Mouse (Mus musculus): ENCODE measurements at regions not wholly inside any gene's neighbourhood (a gene's known extent, or its start where the extent isn't known, plus 50 kb on each side); places are given as distances from the start of the nearest gene placed in this dataset.

DNA sequence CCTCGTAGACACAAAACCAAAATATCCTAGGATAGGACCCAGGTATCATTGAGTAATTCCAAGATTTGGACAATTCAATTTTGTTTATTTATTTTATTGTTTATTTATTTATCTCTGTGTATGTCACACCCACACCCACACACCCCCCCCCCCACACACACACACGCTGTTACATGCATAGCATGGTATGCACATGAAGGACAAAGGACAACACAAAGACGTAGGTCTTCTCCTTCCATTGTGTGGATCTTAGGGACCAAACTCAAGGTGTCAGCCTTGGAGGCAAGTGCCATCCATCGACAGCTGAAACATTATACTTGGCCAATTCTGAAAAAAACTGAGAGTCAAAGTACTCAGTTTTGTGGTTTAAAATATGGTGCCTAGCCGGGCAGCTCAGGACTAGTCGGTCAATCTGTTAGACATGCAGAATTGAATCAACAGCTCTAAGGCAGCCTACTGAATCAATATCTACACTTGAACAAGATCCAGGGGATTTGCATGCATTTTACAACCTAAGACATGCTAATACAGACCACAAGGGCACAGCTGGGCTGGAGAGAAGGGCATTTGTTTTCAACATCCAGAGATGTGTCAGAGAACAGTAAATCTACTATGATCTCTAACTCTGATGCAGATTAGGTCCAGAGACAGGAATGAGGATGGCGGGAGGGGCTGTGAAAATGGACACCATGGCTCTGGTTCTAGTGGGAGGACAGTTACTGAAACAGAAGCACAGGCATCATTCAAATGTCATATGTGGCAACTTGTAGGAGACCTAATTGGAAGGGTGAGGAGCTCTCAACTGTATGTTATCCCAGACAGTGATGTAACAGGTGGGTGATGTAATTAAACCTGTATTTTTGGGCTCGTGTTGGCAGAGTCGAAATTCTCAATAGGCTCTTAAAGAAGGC is 143.9 kb upstream of the Adgrl2 start:
- H3K27ac ChIP-seq: no peak overlapping the region
- no peaks in the 10 kb centered on the region for H3K36me3 ChIP-seq
- no peaks in the 10 kb centered on the region for H3K9me3 ChIP-seq
- 81% methylated on average over 9 of the region's 9 CpGs for WGBS
- H3K9ac ChIP-seq: no peak overlapping the region
- ATAC-seq (ENCODE audit: borderline replicate concordance, extremely low read depth, low FRiP score, low TSS enrichment): no peak
- no peaks in the 10 kb centered on the region for H3K27me3 ChIP-seq
- no peak overlapping the region for H3K4me2 ChIP-seq
- no peaks in the 10 kb centered on the region for H3K4me1 ChIP-seq
- no peak overlapping the region for H3K4me3 ChIP-seq

DNA sequence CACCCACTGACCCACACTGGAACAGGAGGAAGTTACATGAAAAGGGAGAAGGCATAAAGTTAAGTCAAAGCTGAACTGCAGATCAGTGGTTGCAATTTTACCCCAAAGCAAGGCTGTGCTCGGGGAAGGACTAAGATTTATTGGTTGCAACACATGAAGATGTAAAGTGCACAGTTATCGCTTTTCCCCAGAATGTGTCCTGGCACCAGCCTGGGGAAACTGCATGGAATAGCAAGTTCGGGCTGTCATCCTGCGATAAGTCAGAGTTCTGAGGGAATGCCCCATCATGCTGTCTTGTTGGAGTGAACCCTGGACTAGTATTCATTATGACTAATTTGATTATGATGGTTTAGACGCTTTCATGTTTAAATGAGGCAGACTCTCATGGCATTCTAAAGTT is 128.5 kb upstream of the Adgrl2 start:
- no peak overlapping the region for H3K4me3 ChIP-seq
- peaks cover 23% of the 10 kb centered on the region for H3K4me1 ChIP-seq
- H3K4me2 ChIP-seq: no peak overlapping the region
- no peaks in the 10 kb centered on the region for H3K9me3 ChIP-seq
- 79% methylated on average over 5 of the region's 5 CpGs for WGBS
- no peaks in the 10 kb centered on the region for H3K27me3 ChIP-seq
- no peaks in the 10 kb centered on the region for H3K36me3 ChIP-seq
- H3K27ac ChIP-seq: no peak overlapping the region
- no peak for ATAC-seq (ENCODE audit: borderline replicate concordance, extremely low read depth, low FRiP score, low TSS enrichment)
- no peak overlapping the region for H3K9ac ChIP-seq

DNA sequence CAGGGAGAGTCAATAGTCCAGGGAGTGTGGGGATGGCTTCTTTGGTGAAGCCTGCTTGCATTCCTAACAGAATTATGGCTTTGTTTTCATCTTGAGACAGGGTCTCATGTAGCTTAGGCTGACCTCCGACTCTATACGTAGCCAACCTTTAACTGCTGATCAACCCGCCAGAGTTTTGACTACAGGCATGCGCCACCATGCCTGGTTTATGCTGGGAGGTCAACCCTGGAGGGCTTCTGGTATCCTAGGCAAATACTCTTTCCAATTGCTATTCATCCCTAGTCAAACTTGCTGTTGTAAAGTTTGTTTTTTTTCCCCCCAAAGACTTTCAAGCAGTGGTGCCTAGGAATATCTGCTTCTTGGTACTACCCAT is 127.3 kb upstream of the Adgrl2 start:
- Histone ChIP-seq H3K9ac (no peak overlapping the region), H3K9me3 (no peaks in the 10 kb centered on the region), H3K4me3 (no peak overlapping the region), H3K27ac (peak overlapping the region; percentile 78), H3K4me1 (peaks cover 23% of the 10 kb centered on the region), H3K36me3 (no peaks in the 10 kb centered on the region), H3K27me3 (no peaks in the 10 kb centered on the region), H3K4me2 (no peak overlapping the region)
- WGBS: 77% methylated on average over 4 of the region's 4 CpGs
- ATAC-seq (ENCODE audit: borderline replicate concordance, extremely low read depth, low FRiP score, low TSS enrichment): no peak

DNA sequence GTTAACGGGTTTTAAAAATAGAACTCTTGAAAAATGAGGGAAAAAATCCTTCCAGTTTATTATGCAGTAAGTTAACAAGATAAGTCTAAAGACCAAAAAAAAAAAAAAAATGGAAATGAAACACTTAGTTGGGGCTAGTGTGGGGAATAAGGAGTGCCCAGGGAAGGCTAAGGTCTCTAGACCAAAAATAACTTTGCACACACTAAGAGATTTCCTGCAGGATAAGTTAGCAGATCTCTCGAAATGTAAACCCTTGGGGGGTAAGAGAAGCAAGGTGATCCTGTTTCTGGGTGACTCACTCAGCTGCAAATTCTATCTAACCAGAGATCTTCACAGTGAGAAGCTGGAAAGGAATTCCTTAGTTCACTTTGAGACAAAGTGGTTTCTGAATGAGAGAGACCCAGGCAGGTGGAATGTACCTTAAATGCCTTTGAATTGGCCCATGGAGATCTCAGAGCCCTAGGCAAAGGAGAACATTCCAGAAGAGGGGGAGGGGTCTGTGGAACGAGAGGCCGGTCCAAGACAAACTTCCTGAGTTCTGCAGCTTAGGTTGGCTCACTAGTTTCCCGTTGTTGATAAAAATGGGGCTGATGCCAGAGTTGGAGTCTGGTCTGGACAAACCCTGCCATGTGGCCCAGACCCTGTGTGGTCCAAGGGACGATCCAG is 126.8 kb upstream of the Adgrl2 start:
- peak; percentile 85 for ATAC-seq (ENCODE audit: borderline replicate concordance, extremely low read depth, low FRiP score, low TSS enrichment)
- Histone ChIP-seq H3K27ac (peak overlapping the region; percentile 78), H3K9ac (no peak overlapping the region), H3K27me3 (no peaks in the 10 kb centered on the region), H3K9me3 (no peaks in the 10 kb centered on the region), H3K4me3 (no peak overlapping the region), H3K36me3 (no peaks in the 10 kb centered on the region), H3K4me1 (peaks cover 23% of the 10 kb centered on the region), H3K4me2 (no peak overlapping the region)
- whole genome bisulfite sequencing: 20% methylated on average over 6 of the region's 6 CpGs

DNA sequence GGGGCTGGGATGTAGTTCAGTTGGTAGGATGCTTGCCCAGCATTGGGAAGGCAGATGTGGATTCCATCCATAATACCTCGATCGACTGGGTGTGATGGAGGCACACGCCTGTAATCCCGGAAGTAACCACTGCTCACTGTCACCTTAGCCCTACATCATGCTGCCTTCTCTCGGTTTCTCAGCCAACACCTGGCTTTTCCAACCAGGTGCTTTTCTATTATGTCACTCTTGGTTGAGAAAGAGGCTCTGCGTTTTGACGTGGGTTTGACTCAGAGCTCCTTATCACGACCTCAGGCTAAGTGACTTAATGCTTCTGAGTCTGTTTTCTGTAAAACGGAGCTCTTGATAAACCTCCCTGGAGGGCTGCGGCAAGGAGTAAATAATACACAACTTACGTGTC is 126.2 kb upstream of the Adgrl2 start:
- H3K27ac ChIP-seq: peak overlapping the region; percentile 78
- no peak for ATAC-seq (ENCODE audit: borderline replicate concordance, extremely low read depth, low FRiP score, low TSS enrichment)
- no peak overlapping the region for H3K4me2 ChIP-seq
- H3K9ac ChIP-seq: no peak overlapping the region
- no peak overlapping the region for H3K4me3 ChIP-seq
- no peaks in the 10 kb centered on the region for H3K9me3 ChIP-seq
- H3K27me3 ChIP-seq: no peaks in the 10 kb centered on the region
- WGBS: 50% methylated on average over 11 of the region's 11 CpGs
- H3K36me3 ChIP-seq: no peaks in the 10 kb centered on the region
- H3K4me1 ChIP-seq: peaks cover 28% of the 10 kb centered on the region

DNA sequence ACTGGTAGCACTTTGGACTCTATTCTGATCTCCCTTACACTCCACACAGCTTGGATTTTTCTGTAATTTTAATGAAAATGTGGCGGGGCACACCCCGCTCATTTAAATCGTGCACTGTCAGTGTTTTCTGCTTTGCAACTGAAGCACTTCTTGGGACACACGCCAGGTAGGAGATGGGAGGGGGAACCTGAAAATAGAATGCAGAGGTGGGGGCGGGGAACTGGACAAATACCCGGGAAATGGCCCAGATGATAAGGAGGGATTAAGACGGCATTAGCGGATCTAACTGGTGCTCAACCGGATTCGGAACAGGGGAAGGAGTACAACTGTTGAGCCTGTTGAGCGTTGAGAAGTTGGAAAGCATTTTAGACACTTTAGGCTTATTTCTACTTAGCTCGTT is 125.5 kb upstream of the Adgrl2 start:
- Histone ChIP-seq H3K4me1 (peaks cover 35% of the 10 kb centered on the region), H3K4me3 (no peak overlapping the region), H3K27ac (no peak overlapping the region), H3K27me3 (no peaks in the 10 kb centered on the region), H3K9ac (no peak overlapping the region), H3K36me3 (no peaks in the 10 kb centered on the region), H3K9me3 (no peaks in the 10 kb centered on the region), H3K4me2 (no peak overlapping the region)
- no peak for ATAC-seq (ENCODE audit: borderline replicate concordance, extremely low read depth, low FRiP score, low TSS enrichment)
- WGBS: 63% methylated on average over 12 of the region's 12 CpGs

DNA sequence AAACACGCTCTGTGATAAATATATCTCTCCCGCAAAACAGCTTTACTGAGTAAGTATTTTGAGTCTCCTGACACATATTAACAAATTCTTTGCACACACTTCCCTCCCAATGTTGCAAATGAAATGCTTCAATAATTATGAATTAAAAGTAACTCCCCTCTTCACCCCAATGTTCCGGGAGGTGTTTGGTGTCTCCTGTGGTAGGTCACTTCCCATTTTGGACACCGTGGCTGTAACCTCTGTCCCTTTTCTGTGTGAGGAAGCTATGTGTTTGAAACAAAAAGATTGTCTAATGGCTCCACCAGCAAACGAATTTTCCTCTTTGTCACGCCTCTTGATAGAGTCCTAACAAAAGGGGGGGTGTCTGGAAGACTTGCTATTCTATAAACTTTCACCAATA is 122.5 kb upstream of the Adgrl2 start:
- H3K9me3 ChIP-seq: no peaks in the 10 kb centered on the region
- no peaks in the 10 kb centered on the region for H3K36me3 ChIP-seq
- WGBS: 77% methylated on average over 6 of the region's 6 CpGs
- H3K27ac ChIP-seq: no peak overlapping the region
- H3K27me3 ChIP-seq: no peaks in the 10 kb centered on the region
- H3K4me1 ChIP-seq: peaks cover 39% of the 10 kb centered on the region
- no peak overlapping the region for H3K4me3 ChIP-seq
- no peak overlapping the region for H3K4me2 ChIP-seq
- no peak overlapping the region for H3K9ac ChIP-seq
- ATAC-seq (ENCODE audit: borderline replicate concordance, extremely low read depth, low FRiP score, low TSS enrichment): no peak

DNA sequence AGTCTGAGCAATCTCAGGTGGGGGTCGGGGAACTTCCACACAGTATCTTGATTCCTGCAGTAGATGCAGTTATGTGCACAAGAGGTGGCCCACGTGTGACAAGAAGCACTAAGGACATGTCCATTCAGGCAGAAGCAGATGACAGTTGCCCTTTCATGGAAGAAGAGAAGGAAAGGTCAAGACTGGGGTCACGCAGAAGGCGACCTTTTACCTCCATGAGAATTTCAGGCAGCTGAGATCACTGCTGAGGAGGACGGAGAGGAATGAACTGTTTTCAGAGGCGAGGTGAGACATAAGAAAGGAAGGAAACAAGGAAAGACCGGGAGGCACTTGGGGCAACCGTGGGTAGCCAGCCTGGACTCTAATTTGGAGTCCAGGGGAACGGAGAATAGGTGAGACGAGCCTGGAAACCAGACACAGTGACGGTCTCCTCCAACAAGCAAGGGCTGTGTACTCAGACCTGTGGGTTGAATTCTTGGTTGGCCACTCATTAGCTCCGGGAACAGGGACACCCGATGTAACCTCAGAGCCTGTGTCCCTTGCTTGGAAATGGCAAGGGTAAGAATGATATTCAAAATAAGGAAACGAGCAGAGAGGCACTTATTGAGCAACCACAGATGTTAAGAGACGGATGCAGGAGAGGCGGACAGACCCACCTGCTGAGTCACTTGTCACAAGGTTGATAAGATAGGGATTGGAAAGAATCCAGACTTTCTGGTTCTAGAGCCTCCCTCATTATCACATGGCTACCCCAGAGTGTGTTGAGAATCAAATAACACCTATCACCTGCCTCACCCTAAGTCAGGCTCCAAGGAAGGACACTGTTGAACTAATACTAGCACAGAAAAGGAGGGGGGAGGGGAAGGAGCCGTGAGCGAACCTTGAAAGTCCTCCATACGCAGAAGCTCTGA is 121.4 kb upstream of the Adgrl2 start:
- H3K9ac ChIP-seq: no peak overlapping the region
- WGBS: 43% methylated on average over 19 of the region's 19 CpGs
- ATAC-seq (ENCODE audit: borderline replicate concordance, extremely low read depth, low FRiP score, low TSS enrichment): peak; percentile 60
- peaks cover 29% of the 10 kb centered on the region for H3K4me1 ChIP-seq
- H3K36me3 ChIP-seq: no peaks in the 10 kb centered on the region
- H3K27ac ChIP-seq: no peak overlapping the region
- H3K9me3 ChIP-seq: no peaks in the 10 kb centered on the region
- no peak overlapping the region for H3K4me3 ChIP-seq
- no peaks in the 10 kb centered on the region for H3K27me3 ChIP-seq
- no peak overlapping the region for H3K4me2 ChIP-seq

DNA sequence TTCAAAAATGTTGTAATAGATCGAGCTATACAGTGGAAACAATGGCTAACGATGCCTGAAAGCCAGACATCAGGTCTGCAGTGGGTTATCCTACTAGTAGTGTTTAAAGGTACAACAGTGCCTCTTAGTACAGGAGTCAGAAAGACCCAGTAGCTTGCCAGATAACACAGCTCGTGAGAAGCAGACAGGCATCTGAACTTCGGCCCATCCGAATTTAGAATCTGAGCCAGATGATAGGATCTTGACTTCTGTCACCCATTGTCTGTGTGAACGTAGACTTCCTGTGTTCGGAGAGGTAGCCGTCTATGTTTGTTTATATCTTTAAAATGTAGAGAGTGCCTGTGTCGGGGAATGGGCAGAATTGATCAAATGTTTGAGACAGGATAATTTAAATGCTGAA is 120.5 kb upstream of the Adgrl2 start:
- Histone ChIP-seq H3K36me3 (no peaks in the 10 kb centered on the region), H3K9me3 (no peaks in the 10 kb centered on the region), H3K4me1 (peaks cover 19% of the 10 kb centered on the region), H3K9ac (no peak overlapping the region), H3K27ac (no peak overlapping the region), H3K4me3 (no peak overlapping the region), H3K4me2 (no peak overlapping the region), H3K27me3 (no peaks in the 10 kb centered on the region)
- WGBS: 30% methylated on average over 9 of the region's 9 CpGs
- ATAC-seq (ENCODE audit: borderline replicate concordance, extremely low read depth, low FRiP score, low TSS enrichment): no peak

DNA sequence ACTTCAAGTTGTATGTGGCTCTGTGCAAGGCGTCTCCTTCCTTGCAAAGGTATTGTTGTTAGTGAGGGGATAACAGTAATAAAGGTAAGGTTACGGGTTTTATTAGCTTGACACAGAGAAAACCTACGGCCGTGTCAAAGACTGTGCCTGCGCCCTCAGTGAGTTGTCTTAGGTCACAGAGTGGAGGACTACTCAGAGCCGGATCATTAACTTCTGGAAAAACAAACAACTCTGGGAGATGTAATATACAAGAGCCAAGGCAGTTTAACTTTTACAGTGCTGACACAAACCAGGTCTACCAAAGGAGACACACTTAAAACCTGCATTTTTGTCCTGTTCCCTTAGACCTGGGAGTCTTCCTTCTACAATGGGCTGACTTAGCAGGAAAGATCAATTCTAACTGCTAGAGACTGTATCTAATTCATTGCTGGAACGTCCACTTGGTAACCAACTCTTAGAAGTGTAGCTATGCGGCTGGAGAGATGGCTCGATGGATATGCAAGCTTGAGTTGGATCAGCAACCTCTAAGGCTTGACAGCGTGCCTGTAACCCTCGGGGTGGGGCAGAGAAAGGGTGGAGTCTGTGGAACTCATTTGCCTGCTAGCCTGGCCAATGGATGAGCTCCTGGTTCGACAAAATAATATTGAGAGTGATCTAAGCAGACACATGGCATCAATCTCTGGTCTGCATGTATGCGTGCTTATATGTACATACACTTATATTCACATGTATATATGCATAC is 115.5 kb upstream of the Adgrl2 start:
- no peaks in the 10 kb centered on the region for H3K9me3 ChIP-seq
- no peak overlapping the region for H3K4me2 ChIP-seq
- ATAC-seq (ENCODE audit: borderline replicate concordance, extremely low read depth, low FRiP score, low TSS enrichment): no peak
- no peaks in the 10 kb centered on the region for H3K27me3 ChIP-seq
- H3K4me3 ChIP-seq: no peak overlapping the region
- H3K36me3 ChIP-seq: no peaks in the 10 kb centered on the region
- H3K27ac ChIP-seq: no peak overlapping the region
- no peak overlapping the region for H3K9ac ChIP-seq
- H3K4me1 ChIP-seq: peaks cover 5% of the 10 kb centered on the region
- 65% methylated on average over 13 of the region's 13 CpGs for WGBS

DNA sequence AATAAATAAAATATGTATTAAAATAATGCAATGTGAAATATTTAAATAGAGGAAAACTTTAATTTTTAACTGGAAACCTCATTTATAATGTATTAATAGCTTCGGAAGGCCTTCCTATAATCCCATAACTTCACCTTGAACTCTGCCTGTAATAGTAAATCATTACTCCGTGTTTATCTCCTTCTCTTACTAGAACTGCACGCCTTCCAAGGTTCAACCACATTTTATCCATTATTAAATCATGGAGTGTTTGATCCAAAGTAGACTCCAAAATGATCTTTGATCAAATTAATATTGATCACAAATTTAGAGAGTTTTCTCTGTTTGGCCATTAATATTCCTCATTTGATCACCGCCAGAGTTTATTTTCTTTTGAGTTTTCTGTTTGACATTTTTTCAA is 114.8 kb upstream of the Adgrl2 start:
- WGBS: 84% methylated on average over 4 of the region's 4 CpGs
- H3K4me1 ChIP-seq: no peaks in the 10 kb centered on the region; the same call in 1 of the 2 replicates
- H3K36me3 ChIP-seq: no peaks in the 10 kb centered on the region
- ATAC-seq (ENCODE audit: borderline replicate concordance, extremely low read depth, low FRiP score, low TSS enrichment): no peak
- no peaks in the 10 kb centered on the region for H3K9me3 ChIP-seq
- H3K4me3 ChIP-seq: no peak overlapping the region
- no peaks in the 10 kb centered on the region for H3K27me3 ChIP-seq
- H3K27ac ChIP-seq: no peak overlapping the region
- H3K4me2 ChIP-seq: no peak overlapping the region
- no peak overlapping the region for H3K9ac ChIP-seq

Measured in lung, embryonic 15.5 days (tissue).